Mouse (Mus musculus): ENCODE measurements around the gene Slc4a5. TPM values are rescaled to one million over a fixed set of nuclear protein-coding genes. Genes with fewer than 3 reads are reported as not detected.

The Slc4a5 gene
- total and polyA plus RNA-seq, 3 experiments, result 0.04 TPM; not detected in 2

GRCm38 (mm10) chr6:83175996-83176395 lies 43.6 kb upstream of the Slc4a5 start:
- Histone ChIP-seq H3K9ac (ENCODE audit: control insufficient read depth, low read depth, low read length, poor library complexity, severe bottlenecking) (no peak overlapping the region), H3K4me1 (ENCODE audit: control insufficient read depth in 1 of 2, insufficient read depth in 2 of 2, low read length in 2 of 2) (peaks cover 0 to 5% of the 10 kb centered on the region in 2 experiments; a peak in 1 of 4 replicates), H3K79me2 (ENCODE audit: control insufficient read depth, insufficient read depth, low read length, poor library complexity) (no peaks in the 10 kb centered on the region), H3K9me3 (replicated peaks; ENCODE audit: insufficient read depth, low read length) (no peaks in the 10 kb centered on the region), H3K4me3 (ENCODE audit: control insufficient read depth in 1 of 2, insufficient read depth in 1 of 2, low read depth in 2 of 2, low read length in 2 of 2) (no peak overlapping the region), H3K27ac (ENCODE audit: control insufficient read depth, low read depth, low read length) (no peak overlapping the region), H3K27me3 (ENCODE audit: control insufficient read depth in 1 of 2, insufficient read depth in 2 of 2, low read length in 2 of 2) (no peaks in the 10 kb centered on the region), H3K36me3 (ENCODE audit: control insufficient read depth in 1 of 2, insufficient read depth in 2 of 2, low read length in 2 of 2) (no peaks in the 10 kb centered on the region)
- no peak for DNase-seq (ENCODE audit: low read depth, low spot score)
- TF ChIP-seq MYB (IDR thresholded peaks at IDR 0.05; ENCODE audit: low read depth, low read length), result no peak
- no peak for TF ChIP-seq ZKSCAN1 (IDR thresholded peaks at IDR 0.05; ENCODE audit: low read depth, low read length)
- TF ChIP-seq JUND (IDR thresholded peaks at IDR 0.05; ENCODE audit: low read depth, low read length), result no peak
- no peak for TF ChIP-seq KAT2A (conservative IDR thresholded peaks at IDR 0.05; ENCODE audit: low read depth, low read length)
- TF ChIP-seq E2F4 (IDR thresholded peaks at IDR 0.05; ENCODE audit: borderline replicate concordance, low read depth, low read length), result no peak
- TF ChIP-seq GATA1 (IDR thresholded peaks at IDR 0.05; ENCODE audit: low read depth, low read length), result no peak

GRCm38 (mm10) chr6:83179390-83180117 lies 40.1 kb upstream of the Slc4a5 start:
- no peak overlapping the region for H3K4me3 ChIP-seq (ENCODE audit: control insufficient read depth in 1 of 2, insufficient read depth in 1 of 2, low read depth in 2 of 2, low read length in 2 of 2)
- no peaks in the 10 kb centered on the region for H3K27me3 ChIP-seq (ENCODE audit: control insufficient read depth in 1 of 2, insufficient read depth in 2 of 2, low read length in 2 of 2)
- no peak for DNase-seq (ENCODE audit: low read depth, low spot score)
- H3K36me3 ChIP-seq (ENCODE audit: control insufficient read depth in 1 of 2, insufficient read depth in 2 of 2, low read length in 2 of 2), result no peaks in the 10 kb centered on the region; a peak in 1 of 4 replicates
- no peak for TF ChIP-seq ZC3H11A (IDR thresholded peaks at IDR 0.05; ENCODE audit: low read depth, low read length)
- no peak for TF ChIP-seq KAT2A (conservative IDR thresholded peaks at IDR 0.05; ENCODE audit: low read depth, low read length)
- TF ChIP-seq USF1 (IDR thresholded peaks at IDR 0.05; ENCODE audit: low read depth, low read length), result no peak
- TF ChIP-seq MYC (IDR thresholded peaks at IDR 0.05; ENCODE audit: low read depth, low read length), result no peak
- no peak for TF ChIP-seq MEF2A (IDR thresholded peaks at IDR 0.05; ENCODE audit: extremely low read depth, insufficient replicate concordance, low read depth, low read length, poor library complexity, severe bottlenecking)
- TF ChIP-seq EP300 (IDR thresholded peaks at IDR 0.05; ENCODE audit: low read depth in 1 of 2, low read length in 2 of 2), result no peak
- TF ChIP-seq ZNF384 (IDR thresholded peaks at IDR 0.05; ENCODE audit: low read depth, low read length), result no peak
- no peak for TF ChIP-seq TBP (IDR thresholded peaks at IDR 0.05; ENCODE audit: low read depth, low read length)
- TF ChIP-seq POLR2A (IDR thresholded peaks at IDR 0.05; ENCODE audit: control insufficient read depth in 1 of 2, insufficient read depth in 1 of 2, low read depth in 1 of 2, low read length in 2 of 2, poor library complexity in 1 of 2), result no peak
- TF ChIP-seq ZMIZ1 (IDR thresholded peaks at IDR 0.05; ENCODE audit: low read depth, low read length), result no peak
- TF ChIP-seq GATA1 (IDR thresholded peaks at IDR 0.05; ENCODE audit: low read depth, low read length), result no peak
- no peaks in the 10 kb centered on the region for H3K9me3 ChIP-seq (replicated peaks; ENCODE audit: insufficient read depth, low read length)
- H3K9ac ChIP-seq (ENCODE audit: control insufficient read depth, low read depth, low read length, poor library complexity, severe bottlenecking), result no peak overlapping the region
- H3K4me1 ChIP-seq (ENCODE audit: control insufficient read depth in 1 of 2, insufficient read depth in 2 of 2, low read length in 2 of 2), result peaks cover 0 to 5% of the 10 kb centered on the region in 2 experiments; a peak in 1 of 4 replicates
- no peaks in the 10 kb centered on the region for H3K79me2 ChIP-seq (ENCODE audit: control insufficient read depth, insufficient read depth, low read length, poor library complexity)
- H3K27ac ChIP-seq (ENCODE audit: control insufficient read depth, low read depth, low read length), result no peak overlapping the region
